Mouse (Mus musculus) thymus, adult 2 months (tissue): Measurements from ENCODE around the gene Ap5s1. TPM values are rescaled to one million over a fixed set of nuclear protein-coding genes. Genes with fewer than 3 reads are reported as not detected.

ENCODE experiments used
- DNase-seq: peaks from one replicate; pipeline ENCODE4 v3.0.0; 2021
- H3K27ac ChIP-seq: fragments of 200-500 bp; 2 replicates; pipeline ENCODE4 v1.5.1; 2012; ENCODE audit warnings: low read length, control low read depth; ENCODE audit not compliant: control insufficient read depth, insufficient read depth
- H3K27me3 ChIP-seq: fragments of 200-500 bp; 2 replicates; pipeline ENCODE4 v1.6.1; 2012; ENCODE audit warnings: mild to moderate bottlenecking, low read length, moderate library complexity, mixed read lengths; ENCODE audit not compliant: control insufficient read depth, insufficient read depth
- H3K36me3 ChIP-seq: fragments of 200-500 bp; 2 replicates; pipeline ENCODE4 v1.6.1; 2012; ENCODE audit warnings: mild to moderate bottlenecking, low read length, moderate library complexity; ENCODE audit not compliant: control insufficient read depth, insufficient read depth
- H3K4me1 ChIP-seq: fragments of 200-500 bp; replicated peaks from 2 replicates; pipeline ENCODE4 v1.6.1; 2012; ENCODE audit warnings: low read length; ENCODE audit not compliant: control insufficient read depth, insufficient read depth
- H3K4me3 ChIP-seq: fragments of 200-500 bp; 2 replicates; pipeline ENCODE4 v1.5.1; 2012; ENCODE audit warnings: mild to moderate bottlenecking, low read length, control low read depth, moderate library complexity; ENCODE audit not compliant: control insufficient read depth, insufficient read depth
- CTCF ChIP-seq: fragments of 200-500 bp; IDR thresholded peaks from 2 replicates; pipeline ENCODE4 v1.5.1; 2012; ENCODE audit warnings: mild to moderate bottlenecking, control low read depth, low read length, moderate library complexity, borderline replicate concordance; ENCODE audit not compliant: control insufficient read depth, poor library complexity, insufficient read depth; ENCODE audit errors: extremely low read depth
- POLR2A ChIP-seq: fragments of 200-500 bp; IDR thresholded peaks from 2 replicates; pipeline ENCODE4 v1.6.1; 2012; ENCODE audit warnings: mild to moderate bottlenecking, low read length, control low read depth, moderate library complexity; ENCODE audit not compliant: control insufficient read depth, poor library complexity, insufficient read depth; ENCODE audit errors: extremely low read depth
- WGBS: fragments of 180-500 bp; shearing (Covaris S2); methylation state at CpG from one replicate; pipeline ENCODE4 v1.1.7; 2018; 5-methylcytosine and 5-hydroxymethylcytosine counted together
- polyA plus RNA-seq: library from polyadenylated mRNA; depleted of rRNA; stranded (reverse); fragments of >200 nt; gene quantifications from 2 replicates; pipeline ENCODE4 v1.2.3, GENCODE M21; 2012

Gene Ap5s1
- polyA plus RNA-seq, 1 experiment, result 52.7 TPM

DNA sequence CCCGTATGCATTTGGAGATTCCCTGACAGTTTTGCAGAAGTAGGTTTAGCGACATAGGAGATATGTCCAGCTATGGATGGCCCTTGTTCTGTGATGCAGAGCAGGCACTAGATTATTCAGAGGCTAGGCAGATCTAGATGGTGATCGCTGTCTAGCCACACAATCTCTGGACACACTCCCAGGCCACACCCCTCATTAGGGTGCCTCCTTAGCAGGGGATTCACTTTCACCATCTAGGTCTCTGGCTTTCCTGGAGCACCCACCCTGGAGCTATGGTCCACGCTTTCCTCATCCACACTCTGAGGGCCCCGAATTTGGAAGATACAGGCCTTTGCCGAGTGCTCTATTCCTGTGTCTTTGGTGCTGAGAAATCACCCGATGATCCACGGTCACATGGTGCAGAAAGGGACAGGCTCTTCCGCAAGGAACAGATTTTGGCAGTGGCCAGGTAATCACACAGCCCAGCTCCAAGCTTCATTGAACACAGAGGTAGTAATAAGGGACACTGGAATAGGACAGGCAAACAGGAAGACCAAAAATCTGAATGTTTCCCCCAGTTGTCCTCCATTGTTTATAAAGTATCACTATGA lies 4.2 kb downstream of the Ap5s1 start:
- WGBS, result 62% methylated on average over 9 of the region's 9 CpGs

DNA sequence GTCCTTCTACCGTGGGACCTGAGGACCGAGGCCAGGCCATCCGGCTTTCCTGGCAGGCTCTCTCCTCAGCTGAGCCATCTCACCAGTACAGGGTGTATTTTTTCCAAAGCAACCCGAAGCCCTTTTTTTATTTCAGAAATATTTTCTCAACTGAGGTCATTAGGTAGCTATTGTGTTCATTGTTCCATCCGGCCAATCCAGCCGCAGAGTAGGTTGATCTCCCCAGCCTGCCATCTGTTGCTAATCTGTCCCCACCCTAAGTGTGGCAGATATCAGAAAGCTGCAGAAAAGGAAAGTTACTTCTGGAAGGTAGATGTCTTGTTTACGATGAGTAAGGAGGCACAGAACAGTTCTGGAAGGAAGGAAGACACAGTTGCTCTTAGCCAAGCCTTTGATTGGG lies 6.9 kb downstream of the Ap5s1 start:
- 97% methylated on average over 7 of the region's 7 CpGs for WGBS
- TF ChIP-seq CTCF, result no peak
- TF ChIP-seq POLR2A, result no peak
- H3K4me1 ChIP-seq, result peaks cover 12% of the 10 kb centered on the region
- no peak overlapping the region for H3K4me3 ChIP-seq
- H3K27ac ChIP-seq, result no peak overlapping the region
- H3K27me3 ChIP-seq, result no peaks in the 10 kb centered on the region
- no peaks in the 10 kb centered on the region for H3K36me3 ChIP-seq
- no peak for DNase-seq

More for the DNA sequence above, 4.2 kb downstream of the Ap5s1 start:
- Histone ChIP-seq H3K4me3 (no peak overlapping the region), H3K27me3 (no peaks in the 10 kb centered on the region), H3K27ac (no peak overlapping the region), H3K4me1 (peaks cover 10% of the 10 kb centered on the region), H3K36me3 (no peaks in the 10 kb centered on the region)
- TF ChIP-seq POLR2A (no peak), CTCF (no peak)
- DNase-seq, result no peak

DNA sequence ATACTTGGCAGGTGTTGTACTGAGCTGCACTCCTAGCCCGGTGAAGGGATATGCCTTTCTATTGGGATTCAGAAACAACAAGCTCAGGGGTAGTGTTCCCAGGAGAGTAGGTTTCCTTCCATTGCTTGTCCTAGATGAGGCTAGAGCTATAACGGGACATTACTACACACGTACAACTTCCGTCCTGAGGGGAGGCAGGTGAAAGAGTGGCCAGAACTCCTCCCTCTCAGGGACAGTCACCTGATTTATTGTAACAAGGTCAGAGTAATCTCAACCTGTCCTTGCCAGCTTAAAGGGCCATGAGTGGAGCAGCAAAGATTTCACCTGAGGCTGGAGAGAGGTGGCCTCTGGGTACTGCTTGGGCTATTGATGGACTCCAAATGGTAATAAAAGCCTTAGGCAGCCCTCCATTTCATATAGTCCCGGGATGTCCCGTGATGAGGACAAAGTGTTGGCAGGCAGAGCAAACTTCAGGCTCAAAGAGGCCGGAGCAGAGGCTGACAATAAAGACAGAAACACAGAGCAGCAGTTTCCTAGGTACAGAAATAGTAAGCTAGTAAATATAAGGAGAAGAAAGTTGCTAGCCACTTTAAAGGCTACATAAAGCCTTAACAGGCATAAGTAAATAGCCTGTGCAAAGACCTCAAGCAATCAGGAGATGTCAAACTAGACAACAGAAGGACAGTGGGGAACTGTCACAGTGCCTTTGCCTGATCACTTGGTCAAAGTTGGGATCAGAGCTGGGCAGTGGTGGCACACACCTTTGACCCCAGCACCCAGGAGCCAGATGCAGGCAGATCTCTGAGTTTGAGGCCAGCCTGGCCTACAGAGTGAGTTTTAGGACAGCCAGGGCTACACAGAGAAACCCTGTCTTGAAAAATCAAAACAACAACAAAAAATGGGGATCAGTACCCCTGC lies 9.3 kb downstream of the Ap5s1 start:
- 91% methylated on average over 7 of the region's 7 CpGs for WGBS
- no peak overlapping the region for H3K4me3 ChIP-seq
- no peaks in the 10 kb centered on the region for H3K36me3 ChIP-seq
- TF ChIP-seq POLR2A, result no peak
- H3K4me1 ChIP-seq, result peaks cover 4% of the 10 kb centered on the region
- no peaks in the 10 kb centered on the region for H3K27me3 ChIP-seq
- H3K27ac ChIP-seq, result no peak overlapping the region
- no peak for DNase-seq

DNA sequence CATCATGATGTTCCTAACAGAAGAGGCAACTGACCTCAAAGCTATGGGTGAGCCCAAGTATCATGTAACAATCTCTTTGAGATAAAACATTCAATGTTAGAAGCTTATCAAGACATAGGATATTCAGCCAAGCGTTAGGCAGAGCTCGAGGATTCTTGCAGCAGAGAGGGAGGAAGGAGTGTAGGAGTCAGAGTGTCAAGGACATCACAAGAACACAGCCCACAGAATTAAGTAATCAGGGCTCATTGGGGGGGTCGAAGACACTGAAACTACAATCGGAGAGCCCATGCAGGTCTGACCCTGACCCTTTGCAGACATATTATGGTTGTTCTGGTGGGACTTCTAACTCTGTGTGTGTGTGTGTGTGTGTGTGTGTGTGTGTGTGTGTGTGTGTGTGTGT lies 13.2 kb downstream of the Ap5s1 start:
- TF ChIP-seq CTCF (no peak), POLR2A (no peak)
- WGBS, result 91% methylated on average over 4 of the region's 4 CpGs
- no peak overlapping the region for H3K4me3 ChIP-seq
- no peak for DNase-seq
- H3K36me3 ChIP-seq, result no peaks in the 10 kb centered on the region
- peaks cover 3% of the 10 kb centered on the region for H3K4me1 ChIP-seq
- no peak overlapping the region for H3K27ac ChIP-seq
- no peaks in the 10 kb centered on the region for H3K27me3 ChIP-seq

DNA sequence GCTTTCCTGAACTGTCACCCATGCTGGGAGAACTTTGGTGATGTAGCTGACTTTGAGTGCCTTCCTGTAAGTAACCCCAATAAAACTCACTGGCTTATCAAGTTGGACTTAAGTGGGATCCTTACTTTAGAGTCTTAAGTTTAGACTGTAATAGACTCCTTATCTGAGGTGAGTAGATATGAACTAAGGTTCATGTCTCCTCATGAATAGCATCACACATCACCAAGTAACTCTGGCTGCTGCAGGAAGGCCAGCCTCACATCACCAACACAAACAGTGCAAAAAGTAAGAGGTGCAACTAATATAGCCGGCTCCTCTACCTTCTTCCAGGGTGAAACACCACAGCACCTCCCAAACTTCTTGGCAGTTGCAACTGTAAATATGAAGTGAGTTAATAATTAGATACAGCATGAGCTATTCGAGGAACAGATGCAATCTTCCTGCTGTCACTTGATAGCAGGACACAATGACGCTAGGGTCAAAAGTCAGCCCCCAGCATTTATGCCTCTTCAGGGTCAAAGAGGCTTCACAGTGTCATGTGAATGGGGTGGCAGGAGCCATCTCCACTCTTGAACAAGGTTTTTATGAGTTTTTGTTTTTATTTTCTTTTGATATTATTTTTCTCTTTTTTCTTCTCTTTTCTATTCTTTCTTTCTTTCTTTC lies 15.1 kb downstream of the Ap5s1 start:
- no peak for DNase-seq
- WGBS, result 88% methylated on average over 3 of the region's 3 CpGs
- Histone ChIP-seq H3K27me3 (no peaks in the 10 kb centered on the region), H3K27ac (no peak overlapping the region), H3K4me3 (no peak overlapping the region), H3K4me1 (peaks cover 3% of the 10 kb centered on the region), H3K36me3 (no peaks in the 10 kb centered on the region)
- no peak for TF ChIP-seq CTCF

DNA sequence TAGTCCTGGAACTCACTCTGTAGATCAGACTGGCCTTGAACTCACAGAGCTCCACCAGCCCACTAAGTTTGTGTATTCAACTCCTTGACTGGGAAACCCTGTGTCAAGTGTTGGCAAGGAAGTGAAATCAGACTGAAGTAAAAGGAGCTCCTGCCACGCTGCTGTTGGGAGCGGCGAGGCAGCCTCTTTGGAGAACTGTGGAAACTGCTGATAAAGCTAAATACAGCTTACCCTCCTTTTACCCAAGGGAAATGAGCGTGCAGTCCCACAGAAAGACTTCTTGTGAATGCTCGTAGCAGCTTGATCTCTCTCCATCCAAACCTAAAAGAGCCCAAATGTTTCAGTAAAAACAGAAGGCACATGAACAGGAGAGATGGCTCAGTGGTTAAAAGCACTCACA lies 15.7 kb downstream of the Ap5s1 start:
- Histone ChIP-seq H3K4me1 (no peaks in the 10 kb centered on the region), H3K27ac (no peak overlapping the region), H3K27me3 (no peaks in the 10 kb centered on the region), H3K36me3 (no peaks in the 10 kb centered on the region), H3K4me3 (no peak overlapping the region)
- DNase-seq, result no peak
- no peak for TF ChIP-seq CTCF
- TF ChIP-seq POLR2A, result no peak
- 72% methylated on average over 5 of the region's 5 CpGs for WGBS
